Comparison of ENCODE assay signal across 14 mouse cellular contexts in genomic region chr2:5147907-5148306, GRCm38 (mm10). TPM values are rescaled to one million over a fixed set of nuclear protein-coding genes. Genes with fewer than 3 reads are reported as not detected.
"Had no signal": no experiment of that assay in that cellular context is flagged by ENCODE, and none has a peak within 500 bp of the region (broad histone marks: within the 10 kb centered on the region; RNA-seq: fewer than 3 reads in every experiment).

No protein-coding gene starts in this region.

- H3K36me3 ChIP-seq: hindbrain, embryonic 15.5 days; limb, embryonic 12.5 days; liver, embryonic 15.5 days had no signal

- H3K9ac ChIP-seq: hindbrain, embryonic 15.5 days; limb, embryonic 12.5 days; liver, embryonic 15.5 days had no signal

- ATAC-seq: inflammation-experienced regulatory T-cells, adult 6 months; intestine, postnatal 0 days; midbrain, embryonic 16.5 days had no signal

- H3K27ac ChIP-seq: hindbrain, embryonic 15.5 days; limb, embryonic 12.5 days; liver, embryonic 15.5 days; macrophage had no signal

- H3K9me3 ChIP-seq: hindbrain, embryonic 15.5 days; limb, embryonic 12.5 days; liver, embryonic 15.5 days had no signal

- H3K4me3 ChIP-seq: hindbrain, embryonic 15.5 days; limb, embryonic 12.5 days; liver, embryonic 15.5 days; megakaryocyte, embryonic 14.5 days had no signal

- H3K4me1 ChIP-seq: hindbrain, embryonic 15.5 days; liver, embryonic 15.5 days; megakaryocyte, embryonic 14.5 days had no signal

- H3K4me2 ChIP-seq: hindbrain, embryonic 15.5 days; limb, embryonic 12.5 days; liver, embryonic 11.5 days; liver, embryonic 15.5 days; midbrain, embryonic 11.5 days had no signal

- H3K27me3 ChIP-seq: hindbrain, embryonic 15.5 days; limb, embryonic 12.5 days; liver, embryonic 15.5 days had no signal

- DNase-seq: kidney, postnatal 14 days; right cerebral cortex, postnatal 14 days; thymus, adult 2 months; thymus, postnatal 25 days had no signal

RNA-seq across cellular contexts. Expression of gene Ccdc3, which starts 10.3 kb away (rescaled TPM):
- polyA plus RNA-seq: inflammation-experienced regulatory T-cells, adult 6 months; macrophage had no signal
